Mouse (Mus musculus) heart, postnatal 36 days (tissue): ENCODE data around the gene Slx1b. TPM values are rescaled to one million over a fixed set of nuclear protein-coding genes. Genes with fewer than 3 reads are reported as not detected.

Source experiments
- DNase-seq, 2 experiments: peaks; one replicate each; pipeline ENCODE4 v3.0.0; 2021 to 2022
- intact Hi-C: fragments of 180-260 bp; cut with DNase I; formaldehyde crosslinking; loops from one replicate; pipeline ENCODE4 v1.15.1; 2025
- total RNA-seq, 2 experiments: library from RNA; stranded (reverse); gene quantifications; 2 replicates each; pipeline ENCODE4 v1.2.3; 2021

Slx1b gene
- total RNA-seq, 2 experiments from 2014 or later, result 4.4 to 5.9 TPM

DNA sequence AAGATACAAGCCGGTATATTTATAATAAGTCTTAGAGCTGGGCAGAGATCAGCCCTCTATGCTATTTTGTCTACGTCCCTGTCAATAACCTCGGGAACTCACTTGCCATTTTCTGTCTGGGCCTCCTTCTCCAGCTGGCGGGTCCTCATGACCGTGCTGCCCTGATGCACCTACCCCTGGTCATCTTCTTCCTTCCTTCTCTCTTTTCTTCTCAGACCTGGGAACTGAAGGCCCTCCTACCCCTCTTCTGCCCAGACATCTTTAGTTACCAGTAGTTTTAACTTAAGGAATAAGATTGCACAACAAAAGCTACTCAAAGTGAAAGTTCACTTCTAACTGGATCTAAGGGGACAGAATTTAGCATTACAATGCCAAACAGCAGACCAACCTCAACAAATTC is 15.9 kb downstream of the Slx1b start:
- DNase-seq, result no peak
- intact Hi-C loops, result no loop called here

DNA sequence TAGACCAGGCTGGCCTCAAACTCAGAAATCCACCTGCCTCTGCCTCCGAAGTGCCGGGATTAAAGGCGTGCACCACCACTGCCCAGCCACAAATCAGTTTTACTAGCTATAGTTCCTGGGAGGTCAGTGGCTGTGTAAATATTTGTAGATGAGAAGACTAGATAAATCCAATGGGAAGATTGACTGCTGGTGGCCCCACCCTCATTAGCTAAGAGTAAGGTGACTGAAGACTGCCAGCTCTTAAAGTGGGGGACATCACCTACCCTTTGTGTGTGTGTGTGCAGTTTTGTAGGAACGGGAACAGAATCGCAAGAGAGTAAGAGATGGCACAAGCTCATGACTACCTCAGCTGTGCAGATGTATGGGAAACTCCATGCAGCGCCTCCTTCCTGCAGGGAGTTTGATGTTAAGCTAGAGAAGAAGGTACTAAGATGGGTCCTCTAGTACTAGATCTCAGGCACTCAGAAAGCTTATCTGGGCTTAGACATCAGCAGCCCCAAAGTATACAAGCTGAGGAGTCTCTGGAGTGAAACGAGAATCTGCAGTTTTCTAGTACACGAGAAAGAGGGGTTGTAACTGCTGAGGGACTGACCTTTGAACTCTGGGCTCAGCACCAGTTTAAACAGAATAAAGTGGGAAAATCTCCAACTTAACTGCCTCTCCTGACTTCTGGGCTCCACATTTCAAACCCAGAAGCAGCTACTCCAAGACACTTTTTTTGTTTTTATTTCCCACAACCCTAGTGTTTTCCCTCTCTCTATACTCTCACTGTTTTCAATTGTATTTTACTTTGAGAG is 16.8 kb downstream of the Slx1b start:
- DNase-seq, result no peak
- intact Hi-C loops, result no loop called here

DNA sequence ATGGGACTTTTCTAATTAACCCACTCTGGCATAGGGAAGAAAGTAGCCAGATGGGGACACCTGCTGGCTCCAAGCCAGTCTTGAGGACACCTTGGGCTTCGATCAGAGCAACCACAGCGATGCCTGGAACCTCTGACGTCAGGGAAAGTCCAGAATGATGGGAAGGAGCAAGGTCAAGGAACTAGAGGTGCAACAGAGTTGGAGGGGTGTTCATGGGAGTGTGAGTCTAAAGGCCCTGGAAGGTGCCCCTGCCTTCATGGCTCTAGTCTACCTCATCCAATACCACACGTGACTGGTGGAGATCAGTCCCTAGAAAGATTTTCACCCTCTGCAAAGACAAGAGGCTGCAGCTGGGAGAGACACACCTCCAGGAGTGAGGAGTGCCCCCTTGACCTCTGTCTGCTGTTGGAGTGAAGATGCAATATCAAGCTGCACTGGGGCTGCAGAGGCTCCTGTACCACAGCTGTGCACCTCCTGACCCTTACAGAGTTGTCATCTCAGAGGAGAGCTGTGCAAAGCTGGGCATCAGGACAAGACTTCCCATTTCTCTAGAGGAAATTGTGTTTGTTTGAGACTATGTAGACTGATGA is 18.9 kb downstream of the Slx1b start:
- no peak for DNase-seq
- intact Hi-C loops, result no loop called here

DNA sequence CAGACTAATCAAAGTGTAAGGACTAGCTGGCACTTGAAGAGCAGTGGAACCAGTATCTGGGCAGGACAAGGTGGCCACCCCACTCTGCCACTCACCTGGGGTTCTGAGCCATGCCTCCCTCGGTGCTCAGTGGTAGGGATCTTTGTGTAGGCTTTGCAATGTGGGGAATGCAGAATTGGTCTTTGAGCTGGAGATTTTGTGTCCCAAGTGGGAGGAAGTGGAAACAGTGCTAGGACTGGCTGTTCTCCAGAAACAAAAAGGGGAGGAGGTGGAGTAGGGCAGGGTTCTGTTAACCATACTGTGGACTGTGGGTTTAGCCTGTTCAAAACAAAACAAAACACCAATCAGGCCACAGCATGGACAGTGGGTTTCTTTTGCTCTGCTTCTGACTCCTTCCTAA is 19.4 kb downstream of the Slx1b start, which contains the start of gene Sult1a1:
Sult1a1 (minus strand) TSS at position 226 of the 400 bp plus-strand sequence.
- intact Hi-C loops, result no loop called here
- peak; percentile 72 to 80 for DNase-seq

DNA sequence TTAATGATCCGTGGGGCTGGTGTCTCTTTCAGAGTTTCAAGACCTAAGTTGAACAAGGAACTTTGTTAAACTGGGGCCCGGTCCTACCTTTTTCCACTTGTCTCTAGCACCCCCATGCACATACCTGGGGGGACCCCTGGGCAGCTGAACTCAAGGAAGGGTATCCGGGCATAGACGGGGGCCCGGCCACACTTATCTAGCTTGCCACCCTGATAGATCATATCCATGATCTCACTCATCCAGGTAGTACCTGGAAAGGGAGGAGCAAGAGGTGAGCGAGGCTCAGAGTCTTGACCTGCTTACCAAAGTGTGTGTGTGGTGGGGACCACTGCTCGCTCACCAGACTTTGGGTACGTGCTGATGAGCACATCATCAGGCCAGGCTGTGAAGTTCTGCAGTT is 20.5 kb downstream of the Slx1b start:
- DNase-seq, result no peak
- intact Hi-C loops, result no loop called here

DNA sequence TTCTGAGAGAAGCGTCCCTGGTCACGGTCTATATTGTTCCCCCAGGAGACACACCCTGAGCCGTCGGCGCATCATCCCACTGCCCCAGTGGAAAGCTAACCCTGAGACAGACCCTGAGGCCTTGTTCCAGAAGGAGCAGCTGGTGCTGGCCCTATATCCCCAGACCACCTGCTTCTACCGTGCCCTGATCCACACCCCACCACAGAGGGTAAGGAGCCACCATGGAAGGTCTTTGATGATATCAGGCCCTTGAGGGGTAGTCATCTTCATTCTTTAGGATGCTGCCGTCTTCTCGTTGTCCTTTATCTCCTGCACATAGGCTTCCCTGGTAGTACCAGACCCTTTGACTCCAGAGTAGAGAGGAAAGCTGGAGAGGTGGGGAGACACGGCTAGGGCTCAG is 23.5 kb downstream of the Slx1b start:
- no peak for DNase-seq
- intact Hi-C loops, result no loop called here

DNA sequence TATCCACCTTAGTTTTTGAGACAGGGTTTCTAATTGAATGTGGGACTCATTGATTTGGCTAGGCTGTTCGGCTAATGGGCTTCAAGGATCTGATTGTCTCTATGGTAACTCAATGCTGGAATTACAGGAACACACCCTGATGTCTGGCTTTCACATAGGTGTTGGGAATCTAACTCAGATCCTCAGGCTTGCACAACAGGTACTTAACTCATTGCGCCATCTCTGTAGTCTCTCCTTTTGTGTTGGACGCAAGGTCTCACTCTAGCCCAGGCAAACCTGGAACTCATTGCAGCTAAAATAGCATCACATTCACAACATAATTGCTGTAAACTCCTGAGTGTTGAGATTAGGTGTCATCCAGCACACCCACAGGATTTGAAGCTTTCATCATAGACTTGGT is 25.4 kb downstream of the Slx1b start:
- intact Hi-C loops, result no loop called here
- no peak for DNase-seq

DNA sequence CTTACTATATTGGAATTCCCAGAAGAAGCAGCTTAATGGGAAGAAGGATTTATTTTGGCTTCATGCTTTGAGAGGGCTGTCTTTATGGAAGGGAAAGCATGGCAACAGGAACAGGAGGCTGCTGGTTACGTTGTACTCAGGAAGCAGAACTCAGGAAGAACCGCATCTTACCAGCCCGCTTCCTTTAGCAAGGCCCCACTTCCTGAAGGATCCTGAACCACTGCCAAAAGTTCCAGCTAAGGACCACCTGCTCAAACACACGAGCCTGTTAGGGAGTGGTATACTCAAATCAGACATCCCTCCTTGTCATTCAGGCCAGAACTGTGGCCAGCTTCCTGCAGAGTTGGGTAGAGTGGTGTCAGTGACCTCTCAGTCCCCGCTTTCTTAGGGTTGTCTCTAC is 27.1 kb downstream of the Slx1b start:
- intact Hi-C loops, result no loop called here
- no peak for DNase-seq

DNA sequence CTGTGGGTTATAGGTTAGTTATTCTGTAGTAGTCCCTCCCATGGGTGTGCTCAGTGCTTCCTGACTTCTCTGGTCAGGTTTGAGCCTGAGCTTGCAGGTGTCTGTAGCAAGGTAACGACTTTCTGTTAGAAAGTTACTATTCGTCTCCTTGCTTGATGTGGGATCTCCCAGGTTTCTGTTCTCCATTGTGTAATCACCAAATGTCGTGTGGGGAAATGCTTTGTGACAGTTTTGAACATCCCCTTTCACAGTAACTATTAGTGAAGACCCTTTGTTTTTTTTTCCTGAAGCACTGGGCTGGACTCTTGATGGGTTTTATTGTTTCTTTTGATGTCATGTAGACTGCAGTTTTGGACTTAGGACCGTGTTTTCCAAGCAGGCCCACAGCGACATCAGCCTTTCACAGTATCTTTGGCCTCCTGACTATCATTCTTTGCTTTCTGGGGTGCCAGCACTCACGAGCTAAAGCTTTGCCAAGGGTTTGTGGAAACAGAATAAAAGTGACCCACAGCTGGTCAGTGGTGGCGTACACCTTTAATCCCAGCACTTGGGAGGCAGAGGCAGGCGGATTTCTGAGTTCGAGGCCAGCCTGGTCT is 28.0 kb downstream of the Slx1b start:
- intact Hi-C loops, result no loop called here
- DNase-seq, result no peak

DNA sequence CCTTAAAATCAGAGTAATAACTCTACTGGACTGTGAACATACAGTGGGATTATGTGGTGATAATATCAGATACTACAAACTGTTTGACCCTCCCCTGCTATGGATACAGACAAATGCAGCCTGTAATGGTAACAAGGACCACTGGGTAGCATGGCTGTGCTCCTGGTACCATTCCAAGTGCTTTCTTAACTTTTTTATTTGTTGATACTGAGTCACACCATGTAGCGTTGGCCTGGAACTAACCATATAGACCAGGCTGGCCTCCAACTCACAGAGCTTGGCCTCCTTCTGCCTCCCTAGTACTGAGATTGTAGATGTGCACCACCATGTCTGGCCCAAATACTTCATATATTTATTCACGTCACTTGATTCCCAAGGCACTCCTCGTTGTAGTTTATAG is 30.3 kb downstream of the Slx1b start:
- intact Hi-C loops, result no loop called here
- DNase-seq, result peak in 1 of 2 experiments; percentile 32

DNA sequence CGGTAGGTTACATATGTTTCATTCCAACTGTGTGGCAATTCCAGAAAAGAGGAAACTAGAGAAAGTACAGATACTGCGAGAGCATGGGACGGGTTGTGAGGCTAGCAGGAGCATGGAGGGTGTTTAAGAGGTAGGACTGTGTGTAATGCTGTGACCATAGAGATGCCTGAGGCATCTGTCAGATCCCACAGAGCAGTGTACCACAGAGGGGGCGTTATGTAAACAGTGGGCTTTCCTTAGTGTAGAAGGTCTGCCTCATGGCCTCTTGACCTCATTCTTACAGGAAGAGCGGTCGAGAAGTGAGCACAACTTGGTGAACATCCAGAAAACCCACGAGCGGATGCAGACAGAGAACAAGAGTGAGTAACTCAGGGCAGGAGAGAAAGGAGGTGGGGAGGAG is 31.9 kb downstream of the Slx1b start:
- no peak for DNase-seq
- intact Hi-C loops, result no loop called here

DNA sequence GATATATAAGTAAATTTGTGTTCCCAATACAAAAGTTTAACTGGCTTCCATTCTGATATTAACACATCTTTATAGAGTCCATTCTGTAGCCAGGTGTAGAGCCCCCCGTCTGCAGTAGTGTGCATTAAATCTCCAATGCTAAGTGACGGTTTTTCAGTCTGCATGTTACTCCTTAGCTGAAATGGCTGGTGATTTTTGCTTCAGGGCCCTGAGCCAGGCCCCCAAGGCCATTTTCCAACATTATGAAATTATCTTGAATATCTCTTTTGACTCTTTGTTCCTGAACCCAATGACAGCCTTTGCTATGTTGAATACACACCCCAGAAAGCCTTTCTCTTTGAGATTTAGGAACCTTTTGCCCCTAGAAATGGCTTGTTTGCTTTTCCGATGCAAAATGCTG is 35.8 kb downstream of the Slx1b start:
- DNase-seq, result no peak
- intact Hi-C loops, result no loop called here

DNA sequence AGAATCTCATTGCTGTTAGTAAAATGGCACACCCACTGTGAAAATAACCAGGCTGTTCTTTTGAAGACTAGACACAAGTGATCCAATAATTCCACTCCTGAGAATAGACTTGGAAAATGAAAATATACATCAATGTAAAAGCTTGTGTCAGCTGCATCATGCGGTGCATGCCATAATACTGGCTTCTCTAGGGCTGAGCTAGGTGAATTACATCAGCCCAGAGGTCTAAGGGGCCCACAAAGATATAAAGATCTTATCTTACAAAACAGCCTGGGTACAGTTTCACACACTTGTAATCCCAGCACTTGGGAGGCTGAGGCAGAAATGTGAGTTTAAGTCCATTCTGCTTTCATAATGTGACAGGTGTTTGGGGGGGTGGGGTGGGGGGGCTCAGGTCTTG is 38.1 kb downstream of the Slx1b start:
- intact Hi-C loops, result no loop called here
- no peak for DNase-seq

DNA sequence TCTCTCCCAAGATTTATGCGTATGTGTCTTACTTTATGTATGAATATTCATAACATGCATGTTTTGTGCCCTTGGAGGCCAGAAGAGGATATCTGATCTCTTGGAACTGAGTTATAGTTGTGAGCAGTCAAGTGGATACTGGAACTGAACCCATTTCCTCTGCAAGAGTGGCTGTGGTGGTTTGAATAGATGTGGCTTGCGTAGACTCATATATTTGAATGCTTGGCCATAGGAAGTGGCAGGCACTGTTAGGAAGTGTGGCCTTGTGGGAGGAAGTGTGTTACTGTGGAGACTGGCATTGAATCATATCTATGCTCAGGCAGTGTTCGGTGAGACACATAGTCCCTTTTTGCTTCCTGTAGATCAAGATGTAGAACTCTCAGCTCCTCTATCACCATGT is 39.9 kb downstream of the Slx1b start:
- intact Hi-C loops, result no loop called here
- DNase-seq, result no peak

DNA sequence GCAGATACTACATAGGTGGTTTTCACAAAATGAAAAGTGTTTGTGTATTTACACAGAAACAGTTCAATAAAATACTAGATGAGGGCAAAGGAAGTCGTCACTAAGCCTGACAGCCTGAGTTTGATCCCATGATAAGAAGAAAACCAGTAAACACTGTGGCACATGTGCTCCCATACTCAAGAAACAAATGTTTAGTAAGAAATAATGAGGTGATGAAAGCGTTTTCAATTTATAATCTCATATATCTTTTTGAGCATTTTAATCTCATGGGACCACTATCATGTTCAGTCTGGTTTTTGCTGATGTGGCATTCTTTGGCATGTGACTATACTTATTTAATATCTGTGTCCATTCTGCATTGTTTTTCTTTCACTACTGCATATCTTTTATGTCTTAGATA is 41.6 kb downstream of the Slx1b start:
- DNase-seq, result no peak
- intact Hi-C loops, result no loop called here

DNA sequence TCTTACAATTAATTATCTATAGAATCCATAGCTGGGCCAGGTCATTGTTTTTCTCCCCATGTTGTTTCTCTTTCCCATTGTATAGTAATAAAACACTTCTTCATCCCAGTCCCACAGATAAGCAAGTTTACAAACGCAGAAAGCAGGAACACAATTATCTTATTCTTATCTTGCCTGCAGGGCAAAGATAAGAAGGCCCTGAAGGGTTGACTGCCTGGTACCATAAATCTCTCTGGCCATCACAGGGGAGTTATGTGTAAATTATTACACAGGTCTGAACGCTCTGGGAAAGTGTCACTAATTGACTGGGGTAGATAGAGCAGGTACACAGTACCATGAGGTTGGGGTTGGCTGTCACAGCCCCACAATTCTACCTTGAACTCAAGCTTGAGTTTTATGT is 44.7 kb downstream of the Slx1b start:
- intact Hi-C loops, result no loop called here

DNA sequence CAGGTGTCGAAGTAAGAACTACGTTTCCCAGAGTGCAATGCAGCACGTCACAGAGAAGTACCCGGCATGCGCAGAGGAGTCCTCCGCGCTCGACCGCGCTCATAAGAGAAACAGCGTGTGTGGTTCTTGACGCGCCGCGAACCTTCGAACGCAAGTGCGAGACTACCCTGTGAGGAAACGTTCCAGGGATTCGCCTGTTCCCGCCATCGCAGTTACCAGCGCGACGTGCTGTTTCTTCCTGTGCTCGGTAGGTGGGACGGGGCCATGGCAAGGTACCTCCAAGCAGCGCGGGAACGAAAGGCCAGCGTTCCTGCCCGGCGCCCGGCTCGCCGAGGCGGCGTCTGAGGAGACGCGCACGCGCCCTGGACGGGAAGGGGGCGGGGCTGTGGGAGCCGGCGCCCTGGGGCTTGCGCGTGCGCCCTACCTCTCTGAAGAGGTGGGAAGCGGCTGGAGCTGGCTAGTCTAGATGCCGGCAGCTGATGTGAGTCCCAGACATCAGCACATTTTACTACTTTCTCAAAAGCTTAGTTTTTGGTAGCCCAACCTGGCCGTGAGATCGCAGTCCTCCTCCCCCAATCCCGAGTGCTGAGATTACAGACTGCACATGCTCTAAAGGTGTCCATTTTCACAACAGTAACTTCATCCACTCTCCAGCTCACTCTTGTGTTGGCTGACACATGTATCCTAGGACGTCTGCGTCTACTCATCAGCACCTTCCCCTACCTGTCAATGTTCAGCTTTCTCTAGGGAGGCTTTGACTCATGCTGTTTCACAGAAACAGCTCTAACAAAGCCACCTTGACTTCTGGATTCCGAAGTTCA is 46.1 kb downstream of the Slx1b start, which contains the start of gene Sgf29:
Sgf29 (plus strand) TSS at position 79 of the 821 bp plus-strand sequence.
- DNase-seq, result peak; percentile 93 to 98
- intact Hi-C loops, result loop anchor here (5.0 kb wide), 1 partner anchor 108 kb away; the partner anchor contains the start of gene Mapk3

More for the DNA sequence above, 44.7 kb downstream of the Slx1b start:
- DNase-seq, result no peak

DNA sequence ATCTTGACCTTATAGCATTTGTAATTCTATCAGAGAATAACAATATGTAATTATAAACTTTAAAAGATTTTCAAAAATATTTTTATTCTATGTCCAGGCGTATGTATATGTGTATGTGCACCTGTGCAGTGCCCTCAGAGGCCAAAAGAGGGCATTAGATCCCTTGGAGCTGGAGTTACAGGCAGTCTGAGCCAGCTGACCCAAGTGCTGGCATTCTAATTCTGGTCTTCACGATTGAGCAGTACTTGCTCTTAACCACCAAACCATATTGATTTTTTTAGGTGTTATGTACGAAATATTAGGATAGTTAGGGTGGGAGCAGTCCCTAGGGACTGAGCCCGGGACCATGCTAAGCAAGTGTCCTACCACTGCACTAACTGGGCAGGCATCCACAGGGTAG is 47.1 kb downstream of the Slx1b start:
- DNase-seq, result no peak
- intact Hi-C loops, result loop anchor here (5.0 kb wide), 1 partner anchor 109 kb away; the partner anchor contains the start of gene Mapk3

DNA sequence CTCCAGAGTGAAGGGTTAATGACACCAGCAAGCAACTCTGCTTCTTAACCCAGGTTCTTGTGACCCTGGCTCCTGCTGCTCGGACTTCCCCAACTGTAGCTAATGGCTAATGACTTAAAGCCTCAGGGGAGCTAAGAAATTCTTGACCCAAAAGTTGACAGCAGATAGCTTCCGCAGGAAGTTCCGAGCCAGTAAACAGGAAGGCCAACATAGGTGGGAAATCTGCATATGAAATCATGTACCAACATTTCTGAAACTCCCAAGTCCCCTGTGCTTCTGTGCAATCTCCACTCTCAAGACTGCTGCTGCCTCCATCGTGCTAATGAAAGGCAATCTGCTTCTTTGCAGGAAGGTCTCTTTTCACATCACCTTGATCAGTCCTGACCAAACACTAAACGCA is 49.9 kb downstream of the Slx1b start:
- intact Hi-C loops, result loop anchor here (5.0 kb wide), 1 partner anchor 112 kb away; the partner anchor contains the start of gene Mapk3
- no peak for DNase-seq

DNA sequence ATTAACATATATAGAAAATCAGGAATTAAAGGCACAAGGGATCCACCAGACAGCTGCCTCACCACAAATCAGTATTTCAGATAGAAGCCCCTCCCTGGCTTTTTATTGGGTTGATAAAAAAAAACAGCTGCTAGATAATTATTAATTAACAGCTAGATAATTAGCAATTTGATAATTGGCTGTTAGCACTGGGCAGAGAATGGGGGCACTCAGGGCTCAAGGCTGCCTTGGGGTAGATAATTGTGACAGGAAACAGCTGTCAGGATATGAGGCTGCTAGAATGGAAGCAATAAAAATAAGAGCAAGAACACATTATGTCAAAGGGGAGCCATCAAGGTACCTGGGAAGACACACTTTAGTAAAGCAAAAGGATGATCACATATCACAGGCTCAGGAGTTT is 50.7 kb downstream of the Slx1b start:
- no peak for DNase-seq
- intact Hi-C loops, result loop anchor here (1.0 to 5.0 kb wide), 2 partner anchors 50 to 112 kb away; partner anchors contain the start of genes Bola2, Mapk3 and Slx1b

DNA sequence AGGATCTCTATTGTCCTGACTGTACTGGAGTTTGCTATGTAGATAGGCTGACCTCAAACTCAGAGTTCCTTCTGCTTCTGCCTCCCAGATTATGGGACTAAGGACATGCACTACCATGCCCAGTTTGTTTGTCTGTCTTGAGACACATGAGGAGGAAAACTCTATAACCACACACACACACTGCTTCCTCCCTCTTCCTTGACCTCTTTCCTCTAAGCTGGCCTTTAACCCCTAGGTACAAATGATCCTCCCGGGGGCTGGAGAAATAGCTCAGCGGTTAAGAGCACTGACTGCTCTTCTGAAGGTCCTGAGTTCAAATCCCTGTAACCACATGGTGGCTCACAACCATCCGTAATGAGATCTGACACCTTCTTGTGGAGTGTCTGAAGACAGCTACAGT is 51.2 kb downstream of the Slx1b start:
- no peak for DNase-seq
- intact Hi-C loops, result loop anchor here (1.0 kb wide), 1 partner anchor 51 kb away; the partner anchor contains the start of genes Bola2 and Slx1b
